Mouse (Mus musculus): ENCODE results near the gene Ctnnbl1.

GRCm38 (mm10) chr2:157747989-157748388, 10.8 kb downstream of the Ctnnbl1 start:
- TF ChIP-seq SMC3 (IDR thresholded peaks at IDR 0.05; ENCODE audit: low read depth, low read length) (no peak), CTCF (conservative IDR thresholded peaks at IDR 0.05 in 1 of 2, IDR thresholded peaks at IDR 0.05 in 1 of 2; ENCODE audit: low read depth in 2 of 2, low read length in 2 of 2) (no peak), POLR2A (IDR thresholded peaks at IDR 0.05; ENCODE audit: low read depth, low read length) (no peak), POLR2AphosphoS2 (IDR thresholded peaks at IDR 0.05; ENCODE audit: low read depth, low read length) (no peak)
